Mouse (Mus musculus): ENCODE data around the gene Ubr3. TPM values are rescaled to one million over a fixed set of nuclear protein-coding genes. Genes with fewer than 3 reads are reported as not detected.
A peak's percentile ranks its signal among the peaks of the same experiment; 100 is the strongest.

The Ubr3 gene
- polyA plus RNA-seq, 1 experiment, result 63.2 TPM

GRCm38 (mm10) chr2:70065729-70066300, 168.8 kb downstream of the Ubr3 start:
- H3K27me3 ChIP-seq (ENCODE audit: control insufficient read depth, insufficient read depth, low read length), result no peaks in the 10 kb centered on the region
- no peaks in the 10 kb centered on the region for H3K4me1 ChIP-seq (ENCODE audit: control insufficient read depth, insufficient read depth, low read length)
- WGBS, result 59% methylated on average over 7 of the region's 7 CpGs
- H3K27ac ChIP-seq (ENCODE audit: insufficient read depth, low read length), result no peak overlapping the region
- TF ChIP-seq POLR2A (IDR thresholded peaks at IDR 0.05; ENCODE audit: borderline replicate concordance, insufficient read depth, low read length), result no peak
- no peak for TF ChIP-seq CTCF (IDR thresholded peaks at IDR 0.05; ENCODE audit: borderline replicate concordance, insufficient read depth, low read depth, low read length)
- DNase-seq, result no peak
- H3K4me3 ChIP-seq (replicated peaks; ENCODE audit: insufficient read depth, low read depth, low read length), result no peak overlapping the region

- no peak for TF ChIP-seq POLR2A (IDR thresholded peaks at IDR 0.05; ENCODE audit: borderline replicate concordance, insufficient read depth, low read length)
- no peak for TF ChIP-seq CTCF (IDR thresholded peaks at IDR 0.05; ENCODE audit: borderline replicate concordance, insufficient read depth, low read depth, low read length)
- no peak for DNase-seq
- 80% methylated on average over 6 of the region's 6 CpGs for WGBS
- no peaks in the 10 kb centered on the region for H3K4me1 ChIP-seq (ENCODE audit: control insufficient read depth, insufficient read depth, low read length)
- H3K27me3 ChIP-seq (ENCODE audit: control insufficient read depth, insufficient read depth, low read length), result no peaks in the 10 kb centered on the region
- H3K4me3 ChIP-seq (replicated peaks; ENCODE audit: insufficient read depth, low read depth, low read length), result no peak overlapping the region
- no peak overlapping the region for H3K27ac ChIP-seq (ENCODE audit: insufficient read depth, low read length)
These were observed 169.4 kb downstream of the Ubr3 start for GRCm38 (mm10) chr2:70066338-70067022.

GRCm38 (mm10) chr2:70069861-70070260, 172.8 kb downstream of the Ubr3 start:
- no peak overlapping the region for H3K27ac ChIP-seq (ENCODE audit: insufficient read depth, low read length)
- WGBS, result 38% methylated on average over 5 of the region's 5 CpGs

More at GRCm38 (mm10) chr2:70069861-70070260, 172.8 kb downstream of the Ubr3 start:
- H3K27me3 ChIP-seq (ENCODE audit: control insufficient read depth, insufficient read depth, low read length), result no peaks in the 10 kb centered on the region
- H3K4me3 ChIP-seq (replicated peaks; ENCODE audit: insufficient read depth, low read depth, low read length), result no peak overlapping the region
- no peaks in the 10 kb centered on the region for H3K4me1 ChIP-seq (ENCODE audit: control insufficient read depth, insufficient read depth, low read length)
- peak; percentile 16 to 28 for DNase-seq
- no peak for TF ChIP-seq POLR2A (IDR thresholded peaks at IDR 0.05; ENCODE audit: borderline replicate concordance, insufficient read depth, low read length)

Other genes starting within 250 kb of the Ubr3 start
- 0.13 and 0.16 TPM in 2 replicates for gene Klhl41, start 227.1 kb upstream of the Ubr3 start, polyA plus RNA-seq (2012; rRNA removed)
- 16.5 and 16.6 TPM in 2 replicates for gene Fastkd1, start 183.7 kb upstream of the Ubr3 start, polyA plus RNA-seq (2012; rRNA removed)
- gene Ppig, start 174.7 kb upstream of the Ubr3 start, polyA plus RNA-seq (2012; rRNA removed), result 23.2 and 24.0 TPM in 2 replicates
- gene Ccdc173, start 107.7 kb upstream of the Ubr3 start, polyA plus RNA-seq (2012; rRNA removed), result 2.2 and 2.4 TPM in 2 replicates
- 48.8 and 51.7 TPM in 2 replicates for gene Phospho2, start 107.6 kb upstream of the Ubr3 start, polyA plus RNA-seq (2012; rRNA removed)
- gene Klhl23, start 75.3 kb upstream of the Ubr3 start, polyA plus RNA-seq (2012; rRNA removed), result 25.6 and 28.8 TPM in 2 replicates
- 91.0 and 92.8 TPM in 2 replicates for gene Ssb, start 35.7 kb upstream of the Ubr3 start, polyA plus RNA-seq (2012; rRNA removed)
- gene Mettl5, start 11.6 kb upstream of the Ubr3 start, polyA plus RNA-seq (2012; rRNA removed), result 16.3 and 17.6 TPM in 2 replicates
- gene Myo3b, start 141.9 kb downstream of the Ubr3 start, polyA plus RNA-seq (2012; rRNA removed), result 0.08 TPM in 2 replicates

Data from cerebellum, adult 2 months (tissue).